Mouse (Mus musculus) small intestine, adult 2 months (tissue): ENCODE measurements around the gene Cd164.

ENCODE experiments used
- CTCF ChIP-seq: fragments of 200-500 bp; IDR thresholded peaks from 2 replicates; pipeline ENCODE4 v1.5.1; 2012; ENCODE audit warnings: low read depth, mild to moderate bottlenecking, control low read depth, inconsistent platforms, low read length, moderate library complexity, mixed read lengths; ENCODE audit not compliant: insufficient replicate concordance, insufficient read length; ENCODE audit errors: extremely low read depth
- POLR2A ChIP-seq: fragments of 200-500 bp; IDR thresholded peaks from 2 replicates; pipeline ENCODE4 v1.6.1; 2012; ENCODE audit warnings: low read depth, mild to moderate bottlenecking, control low read depth, inconsistent platforms, low read length, moderate library complexity

DNA sequence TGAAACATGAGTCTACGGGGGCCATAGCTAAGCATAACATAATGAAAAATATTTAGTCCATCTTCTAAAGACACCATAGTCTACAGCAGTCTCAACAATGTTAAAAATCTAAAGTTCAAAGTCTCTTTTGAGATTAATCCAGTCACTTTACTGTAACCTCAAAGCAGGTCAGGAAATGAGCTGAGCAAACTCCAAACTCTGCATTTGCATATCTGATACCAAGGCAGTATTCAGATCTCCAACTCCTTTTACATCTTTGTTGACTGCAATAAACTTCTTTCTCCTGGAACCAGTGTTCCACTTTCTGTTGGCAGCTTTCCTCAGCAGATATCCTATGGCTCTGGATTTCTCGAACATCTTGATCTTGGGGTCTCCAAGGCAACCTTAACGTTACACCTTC, 48.5 kb upstream of the Cd164 start:
- no peak for TF ChIP-seq CTCF
- no peak for TF ChIP-seq POLR2A
